Mouse (Mus musculus) liver, adult 2 months (tissue): ENCODE results near the gene Hdac1. TPM values are rescaled to one million over a fixed set of nuclear protein-coding genes. Genes with fewer than 3 reads are reported as not detected.

Experiments used
- DNase-seq: peaks from one replicate; pipeline ENCODE4 v3.0.0-alpha.2; 2011; ENCODE audit warnings: low read depth, low spot score; ENCODE audit errors: extremely low read depth
- H3K27ac ChIP-seq: fragments of 200-500 bp; replicated peaks from 2 replicates; pipeline ENCODE4 v1.5.1; 2012; ENCODE audit warnings: low read depth, mild to moderate bottlenecking, control low read depth, inconsistent platforms, low read length; ENCODE audit not compliant: insufficient read depth
- H3K27me3 ChIP-seq: fragments of 200-500 bp; 2 replicates; pipeline ENCODE4 v1.6.1; 2012; ENCODE audit warnings: mild to moderate bottlenecking, moderate library complexity, low read length, inconsistent platforms; ENCODE audit not compliant: control insufficient read depth, insufficient read depth
- H3K36me3 ChIP-seq: fragments of 200-500 bp; 2 replicates; pipeline ENCODE4 v1.6.1; 2012; ENCODE audit warnings: low read length, inconsistent platforms; ENCODE audit not compliant: control insufficient read depth, insufficient read depth
- H3K4me1 ChIP-seq: fragments of 200-500 bp; 2 replicates; pipeline ENCODE4 v1.6.1; 2011; ENCODE audit warnings: low read length; ENCODE audit not compliant: control insufficient read depth, insufficient read depth
- H3K4me3 ChIP-seq: fragments of 200-500 bp; 2 replicates; pipeline ENCODE4 v1.5.1; 2011; ENCODE audit warnings: low read depth, mild to moderate bottlenecking, control low read depth, low read length, moderate library complexity; ENCODE audit not compliant: insufficient read depth
- H3K79me2 ChIP-seq: fragments of 200-500 bp; 2 replicates; pipeline ENCODE4 v1.6.1; 2012; ENCODE audit warnings: inconsistent platforms, mild to moderate bottlenecking, low read length, moderate library complexity; ENCODE audit not compliant: control insufficient read depth, insufficient read depth
- H3K9ac ChIP-seq: fragments of 200-500 bp; 2 replicates; pipeline ENCODE4 v1.6.1; 2012; ENCODE audit warnings: low read depth, mild to moderate bottlenecking, control low read depth, inconsistent platforms, low read length
- CTCF ChIP-seq: fragments of 200-500 bp; IDR thresholded peaks from 2 replicates; pipeline ENCODE4 v1.5.1; 2011; ENCODE audit warnings: low read depth, low read length, control low read depth
- POLR2A ChIP-seq: fragments of 200-500 bp; IDR thresholded peaks from 2 replicates; pipeline ENCODE4 v1.6.1; 2011; ENCODE audit warnings: low read length, control low read depth; ENCODE audit not compliant: insufficient read depth; ENCODE audit errors: extremely low read depth
- WGBS: fragments of 180-500 bp; shearing (Covaris S2); methylation state at CpG from one replicate; pipeline ENCODE4 v1.1.7; 2018; 5-methylcytosine and 5-hydroxymethylcytosine counted together
- polyA plus RNA-seq: library from polyadenylated mRNA; depleted of rRNA; stranded (reverse); fragments of >200 nt; gene quantifications from 2 replicates; pipeline ENCODE4 v1.2.3, GENCODE M21; 2012
- total RNA-seq: library from RNA; depleted of rRNA; stranded (reverse); fragments of >200 nt; gene quantifications from 2 replicates; pipeline ENCODE4 v1.2.3, GENCODE M21; 2014

The Hdac1 gene
- total and polyA plus RNA-seq, 2 experiments, result 18.1 to 20.5 TPM

DNA sequence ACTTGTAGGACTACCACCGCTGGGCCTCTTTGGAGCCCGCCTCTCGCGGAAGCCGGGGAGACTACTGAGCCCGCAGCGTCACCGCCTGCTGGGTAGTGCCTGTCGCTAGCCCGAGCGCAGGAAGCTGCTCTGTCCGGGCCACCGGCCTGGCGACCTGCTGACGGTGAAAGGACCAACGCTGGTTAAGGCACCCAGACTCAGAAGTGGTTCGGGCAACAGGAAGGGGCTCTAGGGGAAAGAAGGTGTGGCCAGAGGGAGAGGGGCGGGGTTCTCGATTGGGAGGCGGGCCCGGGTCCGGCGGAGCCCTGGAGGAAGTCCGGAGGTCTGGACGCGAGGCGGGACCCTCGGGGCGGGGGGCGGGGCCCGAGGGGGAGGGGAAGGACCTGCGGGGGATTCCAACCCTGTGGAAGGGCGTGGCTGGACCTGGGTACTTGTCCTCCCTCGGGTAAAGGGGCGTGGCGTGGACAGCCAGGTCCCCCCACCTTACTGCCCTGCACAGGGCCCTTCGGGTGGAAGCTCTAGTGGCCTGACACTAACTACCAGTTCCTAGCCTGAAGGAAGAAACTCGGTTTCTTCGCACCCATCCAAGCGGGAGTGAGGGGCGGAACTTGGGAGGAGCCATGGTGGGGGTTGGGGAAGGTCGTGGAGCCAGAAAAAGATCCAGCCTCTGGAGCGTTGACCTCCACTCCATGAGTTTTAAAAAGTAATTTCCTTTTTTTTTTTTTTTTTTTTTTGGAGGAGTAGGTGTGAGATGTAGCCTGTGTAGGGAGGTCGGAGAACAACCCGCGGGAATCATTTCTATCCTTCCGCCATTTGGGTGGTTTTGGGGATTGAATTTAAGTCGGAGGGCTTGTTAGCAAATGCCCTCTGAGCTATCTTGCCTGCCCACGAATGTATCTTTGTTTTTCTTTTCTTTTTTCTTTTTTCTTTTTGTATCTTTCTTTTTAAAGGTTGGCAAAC is 41.6 kb downstream of the Hdac1 start:
- DNase-seq, result peak; percentile 74
- H3K79me2 ChIP-seq, result no peaks in the 10 kb centered on the region
- no peak for TF ChIP-seq CTCF
- TF ChIP-seq POLR2A, result peak; percentile 73; the same call in 1 of the 2 replicates
- peak overlapping the region; percentile 83 for H3K9ac ChIP-seq
- 2% methylated on average over 43 of the region's 49 CpGs for WGBS
- H3K4me3 ChIP-seq, result peak overlapping the region; percentile 72
- no peaks in the 10 kb centered on the region for H3K36me3 ChIP-seq
- no peaks in the 10 kb centered on the region for H3K27me3 ChIP-seq
- peak overlapping the region; percentile 79 for H3K27ac ChIP-seq
- peaks cover 2% of the 10 kb centered on the region; the same call in 1 of the 2 replicates for H3K4me1 ChIP-seq

DNA sequence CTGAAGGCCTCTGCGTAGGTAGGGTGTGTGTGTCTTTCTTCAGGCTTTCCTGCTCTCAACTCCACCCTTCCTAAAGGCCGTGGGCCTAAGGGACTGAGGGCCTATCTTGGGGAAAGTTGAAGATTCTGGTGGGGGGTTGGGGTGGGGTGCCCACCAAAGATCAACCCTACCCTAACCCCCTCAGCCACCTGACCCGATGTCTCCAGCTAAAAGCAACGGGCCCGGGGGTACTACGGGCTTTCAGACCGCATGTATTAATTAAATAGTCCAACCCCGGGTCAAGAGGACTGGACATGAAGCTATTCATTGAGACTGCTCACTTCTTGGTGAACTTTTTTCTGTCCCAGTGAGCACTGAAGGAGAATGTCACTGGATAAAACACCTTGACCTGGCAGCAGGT is 42.5 kb downstream of the Hdac1 start:
- peaks cover 2% of the 10 kb centered on the region; the same call in 1 of the 2 replicates for H3K4me1 ChIP-seq
- no peaks in the 10 kb centered on the region for H3K36me3 ChIP-seq
- H3K27me3 ChIP-seq, result no peaks in the 10 kb centered on the region
- WGBS, result 78% methylated on average over 8 of the region's 8 CpGs
- DNase-seq, result no peak
- peak overlapping the region; percentile 79 for H3K27ac ChIP-seq
- TF ChIP-seq POLR2A, result no peak
- TF ChIP-seq CTCF, result no peak
- peak overlapping the region; percentile 83; the same call in 1 of the 2 replicates for H3K9ac ChIP-seq
- no peaks in the 10 kb centered on the region for H3K79me2 ChIP-seq
- H3K4me3 ChIP-seq, result no peak overlapping the region; the same call in 1 of the 2 replicates

GRCm38 (mm10) chr4:129498941-129499340 is 43.6 kb downstream of the Hdac1 start:
- Histone ChIP-seq H3K79me2 (no peaks in the 10 kb centered on the region), H3K4me1 (peaks cover 3% of the 10 kb centered on the region; the same call in 1 of the 2 replicates), H3K27ac (peak overlapping the region; percentile 79), H3K27me3 (no peaks in the 10 kb centered on the region), H3K9ac (no peak overlapping the region), H3K36me3 (no peaks in the 10 kb centered on the region), H3K4me3 (no peak overlapping the region)
- 68% methylated on average over 3 of the region's 3 CpGs for WGBS
- no peak for TF ChIP-seq CTCF
- no peak for TF ChIP-seq POLR2A
- DNase-seq, result peak; percentile 43

GRCm38 (mm10) chr4:129496631-129497030 is 45.9 kb downstream of the Hdac1 start:
- no peak overlapping the region for H3K9ac ChIP-seq
- WGBS, result 54% methylated on average over 6 of the region's 6 CpGs
- 0 out of 2 replicates have a peak, but pooled peaks cover 3% of the 10 kb centered on the region for H3K4me1 ChIP-seq
- H3K79me2 ChIP-seq, result no peaks in the 10 kb centered on the region
- no peaks in the 10 kb centered on the region for H3K36me3 ChIP-seq
- peak; percentile 39 for DNase-seq
- H3K27ac ChIP-seq, result peak overlapping the region; percentile 83
- TF ChIP-seq POLR2A (no peak), CTCF (no peak)
- H3K27me3 ChIP-seq, result no peaks in the 10 kb centered on the region; the same call in none of the 2 replicates
- no peak overlapping the region for H3K4me3 ChIP-seq

- DNase-seq, result peak; percentile 34
- peaks cover 3% of the 10 kb centered on the region for H3K27me3 ChIP-seq
- H3K79me2 ChIP-seq, result no peaks in the 10 kb centered on the region
- peak overlapping the region; percentile 83 for H3K27ac ChIP-seq
- no peaks in the 10 kb centered on the region for H3K36me3 ChIP-seq
- TF ChIP-seq POLR2A (no peak), CTCF (peak; percentile 13; the same call in 1 of the 2 replicates)
- H3K9ac ChIP-seq, result 0 out of 2 replicates have a peak overlapping the region, but pooled peaks have one; percentile 10
- 46% methylated on average over 16 of the region's 16 CpGs for WGBS
- no peak overlapping the region for H3K4me3 ChIP-seq
- 0 out of 2 replicates have a peak, but pooled peaks cover 3% of the 10 kb centered on the region for H3K4me1 ChIP-seq
Observed at GRCm38 (mm10) chr4:129495672-129496562, 46.6 kb downstream of the Hdac1 start.
